Mouse (Mus musculus): ENCODE results near the gene Cth. TPM values are rescaled to one million over a fixed set of nuclear protein-coding genes. Genes with fewer than 3 reads are reported as not detected.

Gene Cth
- 701 TPM for polyA plus RNA-seq (2014; fragmentation: Illumina TruSeq; extraction: RNeasy Lipid Tissue Mini Kit (QIAGEN cat#74804); ENCODE audit: low read depth, low replicate concordance)

GRCm38 (mm10) chr3:157924692-157925328 lies at the start of gene Cth:
TSS of gene Cth (minus strand) at chr3:157925077.

DNA sequence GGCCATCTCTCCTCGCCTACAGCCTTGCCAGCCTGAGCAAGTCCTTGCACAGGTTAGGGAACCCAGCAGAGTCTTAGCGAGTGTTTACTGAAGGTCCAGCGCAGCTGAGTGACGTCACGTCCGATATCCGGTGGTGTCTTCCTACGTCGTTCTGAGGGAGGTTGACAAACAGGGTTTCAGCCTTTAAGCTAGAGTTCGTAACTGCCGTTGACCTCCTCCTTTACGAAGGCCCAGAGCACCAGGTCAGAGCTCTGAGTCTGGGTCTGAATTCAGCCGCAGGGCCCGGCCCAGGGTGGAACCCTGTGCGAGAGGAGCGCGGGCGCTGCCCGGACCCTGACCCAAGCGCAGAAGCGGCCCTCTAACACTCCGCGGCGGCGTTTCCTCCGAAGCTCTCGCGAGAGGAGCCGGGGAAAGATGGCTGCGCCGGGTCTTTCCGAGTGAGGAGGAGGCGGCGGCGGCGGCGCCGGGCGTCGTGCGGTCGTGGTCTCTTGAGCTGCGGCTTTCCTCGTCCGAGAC lies 22.0 kb upstream of the Cth start, which contains the start of gene Ankrd13c:
Gene Ankrd13c, plus strand, starts transcription at position 397 of the 516 bp plus-strand sequence.

Other genes with a start within 250 kb of the Cth start
- gene Ankrd13c, start 22.2 kb upstream of the Cth start, polyA plus RNA-seq (2014; fragmentation: Illumina TruSeq; extraction: RNeasy Lipid Tissue Mini Kit (QIAGEN cat#74804); ENCODE audit: low read depth, low replicate concordance) = 41.3 TPM
- gene Srsf11, start 111.6 kb upstream of the Cth start, polyA plus RNA-seq (2014; fragmentation: Illumina TruSeq; extraction: RNeasy Lipid Tissue Mini Kit (QIAGEN cat#74804); ENCODE audit: low read depth, low replicate concordance) = 138 TPM
- 26.3 TPM for gene Lrrc40, start 111.6 kb upstream of the Cth start, polyA plus RNA-seq (2014; fragmentation: Illumina TruSeq; extraction: RNeasy Lipid Tissue Mini Kit (QIAGEN cat#74804); ENCODE audit: low read depth, low replicate concordance)